Mouse (Mus musculus): Measurements from ENCODE around the gene Slc25a21. TPM values are rescaled to one million over a fixed set of nuclear protein-coding genes. Genes with fewer than 3 reads are reported as not detected.

Slc25a21 gene
- polyA plus RNA-seq, 1 experiment from 2014 or later, result 0.27 TPM

DNA sequence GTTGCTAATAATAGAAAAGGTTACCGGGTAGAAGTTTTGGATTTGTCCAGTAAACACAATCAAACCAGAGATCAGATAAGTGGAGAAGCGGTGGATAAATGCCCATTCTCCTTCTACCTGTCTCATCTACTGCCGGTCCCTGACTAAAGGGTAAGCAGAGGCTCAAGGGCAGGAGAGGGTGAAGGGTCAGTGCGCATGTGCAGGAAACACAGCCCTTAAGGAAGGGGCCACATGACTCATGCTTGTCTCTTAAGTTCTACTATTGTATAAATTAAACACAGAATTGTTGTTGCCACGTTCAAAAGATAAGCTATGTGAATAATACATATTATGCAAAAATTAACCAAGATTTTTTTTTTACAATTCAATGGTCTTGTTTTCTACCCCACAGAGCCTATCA lies 98.9 kb downstream of the Slc25a21 start:
- Histone ChIP-seq H3K36me3 (ENCODE audit: control insufficient read depth, insufficient read depth, low read length) (no peaks in the 10 kb centered on the region), H3K9ac (ENCODE audit: low read length) (no peak overlapping the region), H3K27ac (replicated peaks in 1 of 2; ENCODE audit: control insufficient read depth in 1 of 2, insufficient read depth in 1 of 2, low read depth in 2 of 2, low read length in 2 of 2) (no peak overlapping the region), H3K4me3 (ENCODE audit: control insufficient read depth in 1 of 2, insufficient read depth in 1 of 2, low read depth in 1 of 2, low read length in 2 of 2) (no peak overlapping the region), H3K4me1 (ENCODE audit: control insufficient read depth in 2 of 2, insufficient read depth in 2 of 2, low read length in 2 of 2) (no peaks in the 10 kb centered on the region), H3K9me3 (ENCODE audit: control insufficient read depth, low read length) (no peaks in the 10 kb centered on the region), H3K4me2 (ENCODE audit: low read length) (no peak overlapping the region), H3K27me3 (ENCODE audit: control insufficient read depth, insufficient read depth, low read length) (no peaks in the 10 kb centered on the region)
- 60% methylated on average over 5 of the region's 5 CpGs for WGBS
- no peak for ATAC-seq (ENCODE audit: insufficient number of reproducible peaks, insufficient read depth, low FRiP score, low read depth)

DNA sequence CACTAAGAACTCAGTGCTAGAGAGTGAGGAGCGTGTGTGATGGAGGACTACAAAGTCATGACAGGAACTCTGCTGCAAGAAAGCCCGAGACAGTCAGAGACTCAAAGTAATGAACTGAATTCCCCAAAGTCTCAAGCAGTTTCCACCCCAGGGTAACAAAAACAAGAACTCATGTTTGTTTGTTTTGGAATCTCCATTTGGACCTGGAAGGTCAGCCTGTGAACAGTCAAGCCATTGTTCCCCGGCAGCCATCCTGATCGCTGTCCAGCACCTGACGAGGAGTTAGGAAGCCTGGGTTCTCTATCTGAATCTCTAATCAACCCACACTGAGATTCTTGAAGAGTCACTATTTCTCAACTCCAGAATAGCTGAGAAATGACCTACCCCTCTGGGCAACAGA lies 104.2 kb downstream of the Slc25a21 start:
- Histone ChIP-seq H3K9me3 (ENCODE audit: control insufficient read depth, low read length) (no peaks in the 10 kb centered on the region), H3K27me3 (ENCODE audit: control insufficient read depth, insufficient read depth, low read length) (no peaks in the 10 kb centered on the region), H3K27ac (replicated peaks in 1 of 2; ENCODE audit: control insufficient read depth in 1 of 2, insufficient read depth in 1 of 2, low read depth in 2 of 2, low read length in 2 of 2) (no peak overlapping the region), H3K36me3 (ENCODE audit: control insufficient read depth, insufficient read depth, low read length) (no peaks in the 10 kb centered on the region), H3K9ac (ENCODE audit: low read length) (no peak overlapping the region), H3K4me2 (ENCODE audit: low read length) (no peak overlapping the region), H3K4me1 (ENCODE audit: control insufficient read depth in 2 of 2, insufficient read depth in 2 of 2, low read length in 2 of 2) (no peaks in the 10 kb centered on the region), H3K4me3 (ENCODE audit: control insufficient read depth in 1 of 2, insufficient read depth in 1 of 2, low read depth in 1 of 2, low read length in 2 of 2) (no peak overlapping the region)
- no peak for ATAC-seq (ENCODE audit: insufficient number of reproducible peaks, insufficient read depth, low FRiP score, low read depth)
- WGBS, result 27% methylated on average over 5 of the region's 5 CpGs

DNA sequence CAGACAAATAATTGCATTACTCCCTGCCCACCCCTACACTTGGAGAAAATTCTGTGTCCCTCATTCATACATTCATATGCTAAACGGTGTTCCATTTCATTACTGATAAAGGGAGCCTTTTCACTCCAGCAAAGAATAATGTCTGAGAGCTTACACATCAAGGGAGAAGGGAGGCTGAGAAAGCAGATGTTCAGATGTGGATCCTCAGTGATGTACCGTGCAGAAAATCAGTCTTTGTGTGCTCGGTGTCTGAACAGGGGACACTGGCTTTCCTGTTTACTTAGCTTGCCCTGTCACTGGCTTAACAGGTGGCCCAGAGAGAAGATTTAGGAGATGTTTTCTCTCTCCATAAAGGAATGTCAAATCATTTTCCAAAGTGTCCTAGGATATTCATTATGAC lies 112.8 kb downstream of the Slc25a21 start:
- Histone ChIP-seq H3K9ac (ENCODE audit: low read length) (no peak overlapping the region), H3K4me2 (ENCODE audit: low read length) (no peak overlapping the region), H3K27ac (replicated peaks in 1 of 2; ENCODE audit: control insufficient read depth in 1 of 2, insufficient read depth in 1 of 2, low read depth in 2 of 2, low read length in 2 of 2) (no peak overlapping the region), H3K27me3 (ENCODE audit: control insufficient read depth, insufficient read depth, low read length) (no peaks in the 10 kb centered on the region), H3K36me3 (ENCODE audit: control insufficient read depth, insufficient read depth, low read length) (no peaks in the 10 kb centered on the region), H3K4me1 (ENCODE audit: control insufficient read depth in 2 of 2, insufficient read depth in 2 of 2, low read length in 2 of 2) (no peaks in the 10 kb centered on the region), H3K4me3 (ENCODE audit: control insufficient read depth in 1 of 2, insufficient read depth in 1 of 2, low read depth in 1 of 2, low read length in 2 of 2) (no peak overlapping the region), H3K9me3 (ENCODE audit: control insufficient read depth, low read length) (no peaks in the 10 kb centered on the region)
- WGBS, result 75% methylated on average over 3 of the region's 3 CpGs
- ATAC-seq (ENCODE audit: insufficient number of reproducible peaks, insufficient read depth, low FRiP score, low read depth), result no peak

DNA sequence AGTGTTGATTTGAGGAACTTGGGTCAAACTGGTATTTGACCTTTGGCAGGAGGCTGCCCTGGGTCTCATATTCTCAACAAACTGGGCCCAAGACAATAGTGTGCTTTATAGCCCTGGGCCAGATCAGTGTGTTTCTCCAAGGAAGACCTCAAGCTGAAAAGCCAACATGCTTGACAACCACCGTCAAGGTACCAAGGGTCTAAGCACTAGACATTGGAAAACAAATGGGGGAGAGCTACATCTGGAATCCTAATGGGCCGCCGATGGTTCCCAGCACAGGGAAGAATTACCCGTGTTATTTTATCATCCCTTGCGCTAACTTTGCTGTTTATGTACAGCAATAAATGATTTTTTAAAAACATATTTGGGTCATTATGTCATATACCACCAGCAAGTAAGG lies 113.7 kb downstream of the Slc25a21 start:
- H3K4me1 ChIP-seq (ENCODE audit: control insufficient read depth in 2 of 2, insufficient read depth in 2 of 2, low read length in 2 of 2), result no peaks in the 10 kb centered on the region
- no peak overlapping the region for H3K4me3 ChIP-seq (ENCODE audit: control insufficient read depth in 1 of 2, insufficient read depth in 1 of 2, low read depth in 1 of 2, low read length in 2 of 2)
- ATAC-seq (ENCODE audit: insufficient number of reproducible peaks, insufficient read depth, low FRiP score, low read depth), result no peak
- H3K27me3 ChIP-seq (ENCODE audit: control insufficient read depth, insufficient read depth, low read length), result no peaks in the 10 kb centered on the region
- no peak overlapping the region for H3K27ac ChIP-seq (replicated peaks in 1 of 2; ENCODE audit: control insufficient read depth in 1 of 2, insufficient read depth in 1 of 2, low read depth in 2 of 2, low read length in 2 of 2)
- WGBS, result 91% methylated on average over 5 of the region's 5 CpGs
- H3K4me2 ChIP-seq (ENCODE audit: low read length), result no peak overlapping the region
- no peak overlapping the region for H3K9ac ChIP-seq (ENCODE audit: low read length)
- no peaks in the 10 kb centered on the region for H3K36me3 ChIP-seq (ENCODE audit: control insufficient read depth, insufficient read depth, low read length)
- no peaks in the 10 kb centered on the region for H3K9me3 ChIP-seq (ENCODE audit: control insufficient read depth, low read length)

DNA sequence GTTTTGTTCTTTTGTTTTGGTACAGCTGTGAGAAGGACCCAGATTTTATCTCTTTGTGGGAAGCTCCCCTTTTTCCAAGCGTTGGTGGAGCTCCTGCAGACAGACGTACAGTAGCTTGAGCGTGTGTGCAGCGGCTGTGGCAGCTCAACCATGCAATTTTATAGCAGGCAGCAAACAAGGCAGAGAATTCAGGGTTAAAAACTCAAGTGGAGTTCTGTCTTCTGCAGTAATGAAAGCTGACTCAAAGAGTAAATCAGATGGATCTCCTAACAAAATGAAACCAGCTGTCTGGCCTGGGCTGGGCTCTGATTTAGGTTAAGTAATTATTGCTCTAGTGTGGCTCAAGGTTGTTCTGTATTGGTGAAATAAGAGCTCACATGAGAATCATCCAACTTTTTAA lies 120.7 kb downstream of the Slc25a21 start:
- H3K9ac ChIP-seq (ENCODE audit: low read length), result no peak overlapping the region
- 72% methylated on average over 4 of the region's 4 CpGs for WGBS
- H3K36me3 ChIP-seq (ENCODE audit: control insufficient read depth, insufficient read depth, low read length), result no peaks in the 10 kb centered on the region
- no peaks in the 10 kb centered on the region for H3K4me1 ChIP-seq (ENCODE audit: control insufficient read depth in 2 of 2, insufficient read depth in 2 of 2, low read length in 2 of 2)
- H3K4me3 ChIP-seq (ENCODE audit: control insufficient read depth in 1 of 2, insufficient read depth in 1 of 2, low read depth in 1 of 2, low read length in 2 of 2), result no peak overlapping the region
- no peak for ATAC-seq (ENCODE audit: insufficient number of reproducible peaks, insufficient read depth, low FRiP score, low read depth)
- H3K27ac ChIP-seq (replicated peaks in 1 of 2; ENCODE audit: control insufficient read depth in 1 of 2, insufficient read depth in 1 of 2, low read depth in 2 of 2, low read length in 2 of 2), result no peak overlapping the region
- no peak overlapping the region for H3K4me2 ChIP-seq (ENCODE audit: low read length)
- no peaks in the 10 kb centered on the region for H3K27me3 ChIP-seq (ENCODE audit: control insufficient read depth, insufficient read depth, low read length)
- H3K9me3 ChIP-seq (ENCODE audit: control insufficient read depth, low read length), result no peaks in the 10 kb centered on the region

DNA sequence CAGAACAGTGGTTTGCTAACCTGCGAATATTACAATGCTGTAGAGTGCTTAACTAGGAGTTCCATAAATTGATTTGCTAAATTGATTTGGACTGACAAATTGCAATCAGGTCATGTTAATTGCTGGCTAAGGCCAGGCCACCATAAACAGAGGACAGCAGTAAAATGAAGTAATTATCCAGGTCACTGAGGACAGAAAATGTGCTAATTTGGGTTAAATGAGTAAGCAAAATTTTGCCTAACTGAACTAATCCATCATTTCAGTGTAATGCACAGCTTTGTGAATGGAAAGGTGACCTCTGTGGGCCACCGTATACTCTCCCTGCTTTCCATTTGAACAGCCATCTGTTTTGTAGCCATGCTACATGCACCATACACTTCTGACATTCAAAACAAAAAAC lies 124.7 kb downstream of the Slc25a21 start:
- H3K4me3 ChIP-seq (ENCODE audit: control insufficient read depth in 1 of 2, insufficient read depth in 1 of 2, low read depth in 1 of 2, low read length in 2 of 2), result no peak overlapping the region
- no peaks in the 10 kb centered on the region for H3K4me1 ChIP-seq (ENCODE audit: control insufficient read depth in 2 of 2, insufficient read depth in 2 of 2, low read length in 2 of 2)
- H3K27ac ChIP-seq (replicated peaks in 1 of 2; ENCODE audit: control insufficient read depth in 1 of 2, insufficient read depth in 1 of 2, low read depth in 2 of 2, low read length in 2 of 2), result no peak overlapping the region
- H3K9me3 ChIP-seq (ENCODE audit: control insufficient read depth, low read length), result no peaks in the 10 kb centered on the region
- ATAC-seq (ENCODE audit: insufficient number of reproducible peaks, insufficient read depth, low FRiP score, low read depth), result no peak
- no peak overlapping the region for H3K9ac ChIP-seq (ENCODE audit: low read length)
- H3K27me3 ChIP-seq (ENCODE audit: control insufficient read depth, insufficient read depth, low read length), result no peaks in the 10 kb centered on the region
- WGBS, result 94% methylated on average over 2 of the region's 2 CpGs
- H3K4me2 ChIP-seq (ENCODE audit: low read length), result no peak overlapping the region
- H3K36me3 ChIP-seq (ENCODE audit: control insufficient read depth, insufficient read depth, low read length), result no peaks in the 10 kb centered on the region

DNA sequence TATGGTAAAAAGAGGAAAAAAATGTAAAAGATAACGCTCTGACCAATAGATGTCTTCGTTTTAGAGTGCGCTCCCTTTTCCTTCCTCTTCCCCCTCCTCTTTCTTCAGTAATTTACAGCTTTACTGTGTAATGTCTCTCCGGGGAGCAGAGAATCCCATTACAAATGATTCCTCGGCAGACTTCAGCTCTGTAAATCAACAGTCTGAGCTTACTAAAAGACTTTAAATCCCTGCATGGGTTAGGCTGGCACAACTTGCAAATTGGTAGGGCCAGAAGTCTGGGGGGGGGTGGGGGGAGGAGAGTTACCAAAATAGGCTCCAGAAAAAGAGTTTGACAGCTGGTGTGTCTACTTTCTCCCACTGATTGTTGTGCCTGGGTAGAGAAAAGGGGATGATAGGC lies 128.7 kb downstream of the Slc25a21 start:
- Histone ChIP-seq H3K4me3 (ENCODE audit: control insufficient read depth in 1 of 2, insufficient read depth in 1 of 2, low read depth in 1 of 2, low read length in 2 of 2) (no peak overlapping the region), H3K36me3 (ENCODE audit: control insufficient read depth, insufficient read depth, low read length) (no peaks in the 10 kb centered on the region), H3K4me1 (ENCODE audit: control insufficient read depth in 2 of 2, insufficient read depth in 2 of 2, low read length in 2 of 2) (no peaks in the 10 kb centered on the region), H3K27me3 (ENCODE audit: control insufficient read depth, insufficient read depth, low read length) (no peaks in the 10 kb centered on the region), H3K9me3 (ENCODE audit: control insufficient read depth, low read length) (no peaks in the 10 kb centered on the region), H3K27ac (replicated peaks in 1 of 2; ENCODE audit: control insufficient read depth in 1 of 2, insufficient read depth in 1 of 2, low read depth in 2 of 2, low read length in 2 of 2) (no peak overlapping the region), H3K4me2 (ENCODE audit: low read length) (no peak overlapping the region), H3K9ac (ENCODE audit: low read length) (no peak overlapping the region)
- no peak for ATAC-seq (ENCODE audit: insufficient number of reproducible peaks, insufficient read depth, low FRiP score, low read depth)
- WGBS, result 47% methylated on average over 5 of the region's 5 CpGs

DNA sequence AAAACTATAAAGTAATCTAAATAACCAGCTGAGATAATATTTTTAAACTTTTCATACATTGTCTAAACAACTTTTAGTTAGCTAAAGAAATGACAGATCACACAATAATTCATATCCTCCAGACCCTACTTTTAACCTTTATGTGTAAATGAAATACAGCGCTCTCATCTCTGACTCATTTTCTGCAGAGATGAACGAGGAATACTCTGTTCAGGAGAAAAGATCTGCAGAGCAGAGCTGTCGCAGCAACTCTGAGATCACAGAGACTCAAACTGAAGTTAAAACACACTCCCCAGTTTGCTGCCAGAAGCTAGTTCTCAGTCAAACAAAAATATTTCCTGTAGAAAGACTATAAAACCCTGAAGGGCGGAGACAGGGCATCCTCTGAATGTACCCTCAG lies 177.5 kb downstream of the Slc25a21 start:
- H3K4me1 ChIP-seq (ENCODE audit: control insufficient read depth in 2 of 2, insufficient read depth in 2 of 2, low read length in 2 of 2), result no peaks in the 10 kb centered on the region

More for the DNA sequence above, 177.5 kb downstream of the Slc25a21 start:
- no peak overlapping the region for H3K9ac ChIP-seq (ENCODE audit: low read length)
- no peaks in the 10 kb centered on the region for H3K27me3 ChIP-seq (ENCODE audit: control insufficient read depth, insufficient read depth, low read length)
- ATAC-seq (ENCODE audit: insufficient number of reproducible peaks, insufficient read depth, low FRiP score, low read depth), result no peak
- H3K36me3 ChIP-seq (ENCODE audit: control insufficient read depth, insufficient read depth, low read length), result no peaks in the 10 kb centered on the region
- 75% methylated on average over 4 of the region's 4 CpGs for WGBS
- H3K9me3 ChIP-seq (ENCODE audit: control insufficient read depth, low read length), result no peaks in the 10 kb centered on the region
- H3K4me3 ChIP-seq (ENCODE audit: control insufficient read depth in 1 of 2, insufficient read depth in 1 of 2, low read depth in 1 of 2, low read length in 2 of 2), result no peak overlapping the region
- H3K4me2 ChIP-seq (ENCODE audit: low read length), result no peak overlapping the region
- no peak overlapping the region for H3K27ac ChIP-seq (replicated peaks in 1 of 2; ENCODE audit: control insufficient read depth in 1 of 2, insufficient read depth in 1 of 2, low read depth in 2 of 2, low read length in 2 of 2)

Measured in heart, embryonic 14.5 days (tissue).